Mouse (Mus musculus): ENCODE data around the gene 4931422A03Rik.

Gene 4931422A03Rik

GRCm38 (mm10) chr2:103970041-103970790 lies 57.9 kb downstream of the 4931422A03Rik start:
- no peak for DNase-seq (ENCODE audit: low read depth, low spot score)

GRCm38 (mm10) chr2:103969437-103970040 lies 58.6 kb downstream of the 4931422A03Rik start:
- DNase-seq (ENCODE audit: low read depth, low spot score): no peak

GRCm38 (mm10) chr2:103968919-103969436 lies 59.2 kb downstream of the 4931422A03Rik start:
- no peak for DNase-seq (ENCODE audit: low read depth, low spot score)

GRCm38 (mm10) chr2:103968186-103968585 lies 60.0 kb downstream of the 4931422A03Rik start:
- DNase-seq (ENCODE audit: low read depth, low spot score): no peak

- no peak for DNase-seq (ENCODE audit: low read depth, low spot score)
Observed at GRCm38 (mm10) chr2:103965391-103965790, 62.8 kb downstream of the 4931422A03Rik start.

- DNase-seq (ENCODE audit: low read depth, low spot score): no peak
Observed at GRCm38 (mm10) chr2:103962349-103962748, 65.8 kb downstream of the 4931422A03Rik start.

- DNase-seq (ENCODE audit: low read depth, low spot score): no peak
Observed at GRCm38 (mm10) chr2:103959574-103959973, 68.6 kb downstream of the 4931422A03Rik start.

- DNase-seq (ENCODE audit: low read depth, low spot score): no peak
Observed at GRCm38 (mm10) chr2:103959066-103959465, 69.1 kb downstream of the 4931422A03Rik start.

GRCm38 (mm10) chr2:103958634-103959033 lies 69.5 kb downstream of the 4931422A03Rik start:
- DNase-seq (ENCODE audit: low read depth, low spot score): no peak

GRCm38 (mm10) chr2:103957649-103958546 lies 70.3 kb downstream of the 4931422A03Rik start, which contains the start of gene Lmo2:
TSS of gene Lmo2 (plus strand) at chr2:103957986.
- DNase-seq (ENCODE audit: low read depth, low spot score): no peak

- no peak for DNase-seq (ENCODE audit: low read depth, low spot score)
Observed at GRCm38 (mm10) chr2:103956867-103957266, 71.3 kb downstream of the 4931422A03Rik start.

GRCm38 (mm10) chr2:103955714-103956113 lies 72.4 kb downstream of the 4931422A03Rik start:
- no peak for DNase-seq (ENCODE audit: low read depth, low spot score)

GRCm38 (mm10) chr2:103953050-103953835 lies 74.9 kb downstream of the 4931422A03Rik start:
- no peak for DNase-seq (ENCODE audit: low read depth, low spot score)

- no peak for DNase-seq (ENCODE audit: low read depth, low spot score)
Observed at GRCm38 (mm10) chr2:103947982-103948655, 80.0 kb downstream of the 4931422A03Rik start.

- no peak for DNase-seq (ENCODE audit: low read depth, low spot score)
Observed at GRCm38 (mm10) chr2:103946892-103947291, 81.3 kb downstream of the 4931422A03Rik start.

- no peak for DNase-seq (ENCODE audit: low read depth, low spot score)
Observed at GRCm38 (mm10) chr2:103945571-103946092, 82.5 kb downstream of the 4931422A03Rik start.

GRCm38 (mm10) chr2:103944859-103945258 lies 83.3 kb downstream of the 4931422A03Rik start:
- DNase-seq (ENCODE audit: low read depth, low spot score): no peak

GRCm38 (mm10) chr2:103941085-103941484 lies 87.1 kb downstream of the 4931422A03Rik start:
- no peak for DNase-seq (ENCODE audit: low read depth, low spot score)

- DNase-seq (ENCODE audit: low read depth, low spot score): no peak
Observed at GRCm38 (mm10) chr2:103939003-103939402, 89.2 kb downstream of the 4931422A03Rik start.

GRCm38 (mm10) chr2:103938573-103938972 lies 89.6 kb downstream of the 4931422A03Rik start:
- DNase-seq (ENCODE audit: low read depth, low spot score): no peak
